Mouse (Mus musculus) hindbrain, embryonic 16.5 days (tissue): Measurements from ENCODE around the gene Fbxw8. TPM values are rescaled to one million over a fixed set of nuclear protein-coding genes. Genes with fewer than 3 reads are reported as not detected.

Source experiments
- ATAC-seq: fragments of 200-750 bp; cut with Nextera tagmentation; 2 replicates; pipeline ENCODE4 v1.8.0; 2017; ENCODE audit warnings: moderate TSS enrichment, moderate library complexity
- H3K27ac ChIP-seq: fragments of 300-500 bp; sonication (generic); 2 replicates; pipeline ENCODE4 v1.5.1; 2014; ENCODE audit warnings: low read depth, mild to moderate bottlenecking, control low read depth, low read length, moderate library complexity
- H3K27me3 ChIP-seq: fragments of 300-500 bp; sonication (generic); replicated peaks from 2 replicates; pipeline ENCODE4 v1.6.1; 2014; ENCODE audit warnings: low read length; ENCODE audit not compliant: control insufficient read depth, insufficient read depth
- H3K36me3 ChIP-seq: fragments of 300-500 bp; sonication (generic); 2 replicates; pipeline ENCODE4 v1.6.1; 2014; ENCODE audit warnings: mild to moderate bottlenecking, low read length, moderate library complexity, mixed read lengths; ENCODE audit not compliant: control insufficient read depth, insufficient read depth
- H3K4me1 ChIP-seq: fragments of 300-500 bp; sonication (generic); 2 replicates; pipeline ENCODE4 v1.6.1; 2014; ENCODE audit warnings: low read depth, low read length; ENCODE audit not compliant: control insufficient read depth, insufficient read depth
- H3K4me2 ChIP-seq: fragments of 300-500 bp; sonication (generic); 2 replicates; pipeline ENCODE4 v1.6.1; 2014; ENCODE audit warnings: mild to moderate bottlenecking, low read length, control low read depth, moderate library complexity
- H3K4me3 ChIP-seq: fragments of 300-500 bp; sonication (generic); 2 replicates; pipeline ENCODE4 v1.5.1; 2014; ENCODE audit warnings: mild to moderate bottlenecking, low read length, control low read depth, moderate library complexity
- H3K9ac ChIP-seq: fragments of 300-500 bp; sonication (generic); 2 replicates; pipeline ENCODE4 v1.6.1; 2014; ENCODE audit warnings: low read depth, mild to moderate bottlenecking, control low read depth, low read length, moderate library complexity
- H3K9me3 ChIP-seq: fragments of 300-500 bp; sonication (generic); 2 replicates; pipeline ENCODE4 v1.6.1; 2014; ENCODE audit warnings: mild to moderate bottlenecking, low read length, moderate library complexity; ENCODE audit not compliant: control insufficient read depth
- WGBS: fragments of 180-500 bp; shearing (Covaris S2); extraction: QIAGEN DNeasy Blood & Tissue Kit; methylation state at CpG from one replicate; pipeline ENCODE4 v1.1.7; 2014; 5-methylcytosine and 5-hydroxymethylcytosine counted together
- polyA plus RNA-seq: library from polyadenylated mRNA; unstranded; fragments of >200 nt; fragmentation: Nextera tagmentation; extraction: Ambion mirVana; gene quantifications from 2 replicates; pipeline ENCODE4 v1.2.1, GENCODE M21; 2015

Fbxw8 gene
- polyA plus RNA-seq, 1 experiment from 2014 or later, result 18.7 TPM

GRCm38 (mm10) chr5:118123096-118123495 lies 32.2 kb downstream of the Fbxw8 start:
- Histone ChIP-seq H3K4me2 (no peak overlapping the region), H3K36me3 (peaks cover 6% of the 10 kb centered on the region; the same call in 1 of the 2 replicates), H3K9me3 (no peaks in the 10 kb centered on the region), H3K9ac (no peak overlapping the region), H3K27me3 (no peaks in the 10 kb centered on the region), H3K4me3 (no peak overlapping the region), H3K4me1 (peaks cover 15% of the 10 kb centered on the region), H3K27ac (no peak overlapping the region)
- no peak for ATAC-seq
- 53% methylated on average over 10 of the region's 10 CpGs for WGBS

GRCm38 (mm10) chr5:118121928-118122327 lies 33.3 kb downstream of the Fbxw8 start:
- Histone ChIP-seq H3K27me3 (no peaks in the 10 kb centered on the region), H3K36me3 (peaks cover 3% of the 10 kb centered on the region; the same call in 1 of the 2 replicates), H3K4me2 (no peak overlapping the region), H3K4me3 (no peak overlapping the region), H3K9ac (no peak overlapping the region), H3K27ac (no peak overlapping the region), H3K9me3 (no peaks in the 10 kb centered on the region), H3K4me1 (peaks cover 18% of the 10 kb centered on the region)
- no peak for ATAC-seq
- 95% methylated on average over 4 of the region's 4 CpGs for WGBS

GRCm38 (mm10) chr5:118120670-118121069 lies 34.6 kb downstream of the Fbxw8 start:
- no peak overlapping the region for H3K9ac ChIP-seq
- 11% methylated on average over 2 of the region's 2 CpGs for WGBS
- H3K27ac ChIP-seq, result no peak overlapping the region
- H3K4me2 ChIP-seq, result no peak overlapping the region
- no peaks in the 10 kb centered on the region for H3K27me3 ChIP-seq
- peaks cover 25% of the 10 kb centered on the region for H3K4me1 ChIP-seq
- H3K4me3 ChIP-seq, result no peak overlapping the region
- H3K9me3 ChIP-seq, result no peaks in the 10 kb centered on the region
- no peak for ATAC-seq
- peaks cover 3% of the 10 kb centered on the region; the same call in 1 of the 2 replicates for H3K36me3 ChIP-seq

- H3K27ac ChIP-seq, result peak overlapping the region; percentile 59
- no peaks in the 10 kb centered on the region for H3K9me3 ChIP-seq
- WGBS, result 59% methylated on average over 5 of the region's 5 CpGs
- H3K36me3 ChIP-seq, result no peaks in the 10 kb centered on the region
- peak; percentile 52 for ATAC-seq
- H3K27me3 ChIP-seq, result no peaks in the 10 kb centered on the region
- no peak overlapping the region; the same call in 1 of the 2 replicates for H3K4me2 ChIP-seq
- H3K4me1 ChIP-seq, result peaks cover 27% of the 10 kb centered on the region
- H3K9ac ChIP-seq, result peak overlapping the region; percentile 17; the same call in 1 of the 2 replicates
- no peak overlapping the region for H3K4me3 ChIP-seq
These were observed 36.3 kb downstream of the Fbxw8 start for GRCm38 (mm10) chr5:118118922-118119321.

- WGBS, result 70% methylated on average over 3 of the region's 3 CpGs
- H3K4me3 ChIP-seq, result no peak overlapping the region
- no peaks in the 10 kb centered on the region for H3K27me3 ChIP-seq
- peak overlapping the region; percentile 59 for H3K27ac ChIP-seq
- peaks cover 27% of the 10 kb centered on the region for H3K4me1 ChIP-seq
- H3K36me3 ChIP-seq, result no peaks in the 10 kb centered on the region
- no peaks in the 10 kb centered on the region for H3K9me3 ChIP-seq
- ATAC-seq, result no peak
- no peak overlapping the region for H3K4me2 ChIP-seq
- peak overlapping the region; percentile 17; the same call in 1 of the 2 replicates for H3K9ac ChIP-seq
These were observed 36.9 kb downstream of the Fbxw8 start for GRCm38 (mm10) chr5:118118351-118118750.

- 54% methylated on average over 13 of the region's 13 CpGs for WGBS
- Histone ChIP-seq H3K4me2 (no peak overlapping the region), H3K9me3 (no peaks in the 10 kb centered on the region), H3K4me1 (peaks cover 24% of the 10 kb centered on the region), H3K4me3 (no peak overlapping the region), H3K36me3 (peaks cover 9% of the 10 kb centered on the region; the same call in 1 of the 2 replicates), H3K27ac (no peak overlapping the region), H3K9ac (no peak overlapping the region), H3K27me3 (no peaks in the 10 kb centered on the region)
- 0 out of 2 replicates have a peak, but pooled peaks have one; percentile 14 for ATAC-seq
These were observed 41.6 kb downstream of the Fbxw8 start for GRCm38 (mm10) chr5:118113617-118114016.

GRCm38 (mm10) chr5:118113043-118113442 lies 42.2 kb downstream of the Fbxw8 start:
- no peaks in the 10 kb centered on the region for H3K9me3 ChIP-seq
- H3K27ac ChIP-seq, result no peak overlapping the region
- no peaks in the 10 kb centered on the region for H3K27me3 ChIP-seq
- WGBS, result 89% methylated on average over 7 of the region's 7 CpGs
- no peak overlapping the region for H3K9ac ChIP-seq
- no peak for ATAC-seq
- H3K4me1 ChIP-seq, result peaks cover 26% of the 10 kb centered on the region
- H3K4me2 ChIP-seq, result no peak overlapping the region
- no peak overlapping the region for H3K4me3 ChIP-seq
- peaks cover 9% of the 10 kb centered on the region; the same call in 1 of the 2 replicates for H3K36me3 ChIP-seq

- Histone ChIP-seq H3K36me3 (peaks cover 9% of the 10 kb centered on the region; the same call in 1 of the 2 replicates), H3K4me2 (no peak overlapping the region), H3K9ac (no peak overlapping the region; the same call in 1 of the 2 replicates), H3K27ac (peak overlapping the region; percentile 73), H3K9me3 (no peaks in the 10 kb centered on the region), H3K4me1 (peaks cover 21% of the 10 kb centered on the region), H3K4me3 (no peak overlapping the region), H3K27me3 (no peaks in the 10 kb centered on the region)
- WGBS, result 83% methylated on average over 7 of the region's 7 CpGs
- 0 out of 2 replicates have a peak, but pooled peaks have one; percentile 18 for ATAC-seq
These were observed 46.3 kb downstream of the Fbxw8 start for GRCm38 (mm10) chr5:118108794-118109440.

- no peak overlapping the region for H3K4me3 ChIP-seq
- H3K4me1 ChIP-seq, result peaks cover 21% of the 10 kb centered on the region
- H3K27ac ChIP-seq, result peak overlapping the region; percentile 73
- H3K27me3 ChIP-seq, result no peaks in the 10 kb centered on the region
- peak overlapping the region; percentile 20; the same call in 1 of the 2 replicates for H3K9ac ChIP-seq
- H3K4me2 ChIP-seq, result no peak overlapping the region
- H3K36me3 ChIP-seq, result peaks cover 9% of the 10 kb centered on the region; the same call in 1 of the 2 replicates
- ATAC-seq, result peak; percentile 82
- H3K9me3 ChIP-seq, result no peaks in the 10 kb centered on the region
- 39% methylated on average over 17 of the region's 17 CpGs for WGBS
These were observed 47.0 kb downstream of the Fbxw8 start for GRCm38 (mm10) chr5:118108124-118108793.
